Mouse (Mus musculus) forebrain, postnatal 0 days (tissue): ENCODE measurements around the gene Smim12. TPM values are rescaled to one million over a fixed set of nuclear protein-coding genes. Genes with fewer than 3 reads are reported as not detected.

ENCODE experiments used
- ATAC-seq: fragments of 200-750 bp; cut with Nextera tagmentation; 2 replicates; pipeline ENCODE4 v1.8.0; 2017; ENCODE audit warnings: mild to moderate bottlenecking, moderate library complexity
- DNase-seq: peaks from one replicate; pipeline ENCODE4 v3.0.0-alpha.2; 2015
- H3K27ac ChIP-seq: fragments of 300-500 bp; sonication (generic); 2 replicates; pipeline ENCODE4 v1.5.1; 2014; ENCODE audit warnings: low read depth, mild to moderate bottlenecking, antibody characterized with exemption, low read length, moderate library complexity, mixed read lengths
- H3K27me3 ChIP-seq: fragments of 300-500 bp; sonication (generic); 2 replicates; pipeline ENCODE4 v1.6.1; 2014; ENCODE audit warnings: mild to moderate bottlenecking, low read length, mixed read lengths; ENCODE audit not compliant: insufficient read depth
- H3K36me3 ChIP-seq: fragments of 300-500 bp; sonication (generic); 2 replicates; pipeline ENCODE4 v1.6.1; 2014; ENCODE audit warnings: mild to moderate bottlenecking, moderate library complexity; ENCODE audit not compliant: insufficient read depth
- H3K4me1 ChIP-seq: fragments of 300-500 bp; sonication (generic); 2 replicates; pipeline ENCODE4 v1.6.1; 2014; ENCODE audit warnings: antibody characterized with exemption; ENCODE audit not compliant: insufficient read depth
- H3K4me2 ChIP-seq: fragments of 300-500 bp; sonication (generic); 2 replicates; pipeline ENCODE4 v1.6.1; 2014; ENCODE audit warnings: low read depth, mild to moderate bottlenecking, moderate library complexity
- H3K4me3 ChIP-seq: fragments of 300-500 bp; sonication (generic); 2 replicates; pipeline ENCODE4 v1.5.1; 2014; ENCODE audit warnings: low read depth, low read length, mixed read lengths
- H3K9ac ChIP-seq: fragments of 300-500 bp; sonication (generic); 2 replicates; pipeline ENCODE4 v1.6.1; 2014; ENCODE audit warnings: mild to moderate bottlenecking
- H3K9me3 ChIP-seq: fragments of 300-500 bp; sonication (generic); 2 replicates; pipeline ENCODE4 v1.6.1; 2016; ENCODE audit warnings: low read length
- CTCF ChIP-seq: sonication (generic); IDR thresholded peaks from 2 replicates; pipeline ENCODE4 v1.5.1; 2016; ENCODE audit warnings: antibody characterized with exemption, control low read depth, low read depth
- WGBS: fragments of 180-500 bp; shearing (Covaris S2); extraction: QIAGEN DNeasy Blood & Tissue Kit; methylation state at CpG from one replicate; pipeline ENCODE4 v1.1.7; 2014; 5-methylcytosine and 5-hydroxymethylcytosine counted together
- polyA plus RNA-seq: library from polyadenylated mRNA; unstranded; fragments of >200 nt; fragmentation: Nextera tagmentation; extraction: Ambion mirVana; gene quantifications from 2 replicates; pipeline ENCODE4 v1.2.1, GENCODE M21; 2015
- total RNA-seq: library from RNA; depleted of rRNA; stranded (reverse); fragments of >200 nt; gene quantifications from 2 replicates; pipeline ENCODE4 v1.2.3, GENCODE M21; 2014

The Smim12 gene
- total and polyA plus RNA-seq, 2 experiments from 2014 or later, result 30.2 to 61.4 TPM

DNA sequence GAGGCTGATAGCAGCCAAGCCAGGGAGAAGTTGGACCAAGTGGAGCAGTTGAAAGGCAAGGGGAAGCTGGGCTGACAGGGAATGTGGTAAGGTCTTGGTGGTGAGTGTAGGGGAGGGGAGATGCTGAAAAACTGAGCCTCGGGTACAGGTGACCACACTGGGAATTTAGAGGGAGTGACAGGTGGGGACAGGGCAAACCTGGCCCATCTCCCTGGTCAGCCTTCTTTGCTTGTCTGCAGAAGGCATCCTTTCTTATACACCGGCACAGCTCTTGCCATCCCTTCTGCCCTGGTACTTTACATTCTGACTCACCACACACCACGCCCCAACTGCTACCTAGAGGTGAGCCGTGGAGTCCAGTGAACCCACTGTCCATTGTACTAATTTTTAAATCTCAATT lies 19.8 kb upstream of the Smim12 start:
- Histone ChIP-seq H3K36me3 (no peaks in the 10 kb centered on the region), H3K4me3 (no peak overlapping the region), H3K4me2 (no peak overlapping the region), H3K27ac (no peak overlapping the region), H3K4me1 (0 out of 2 replicates have a peak, but pooled peaks cover 3% of the 10 kb centered on the region), H3K9ac (no peak overlapping the region), H3K9me3 (0 out of 2 replicates have a peak, but pooled peaks cover 3% of the 10 kb centered on the region), H3K27me3 (no peaks in the 10 kb centered on the region)
- TF ChIP-seq CTCF, result no peak
- DNase-seq, result no peak
- ATAC-seq, result no peak
- WGBS, result 51% methylated on average over 4 of the region's 4 CpGs

DNA sequence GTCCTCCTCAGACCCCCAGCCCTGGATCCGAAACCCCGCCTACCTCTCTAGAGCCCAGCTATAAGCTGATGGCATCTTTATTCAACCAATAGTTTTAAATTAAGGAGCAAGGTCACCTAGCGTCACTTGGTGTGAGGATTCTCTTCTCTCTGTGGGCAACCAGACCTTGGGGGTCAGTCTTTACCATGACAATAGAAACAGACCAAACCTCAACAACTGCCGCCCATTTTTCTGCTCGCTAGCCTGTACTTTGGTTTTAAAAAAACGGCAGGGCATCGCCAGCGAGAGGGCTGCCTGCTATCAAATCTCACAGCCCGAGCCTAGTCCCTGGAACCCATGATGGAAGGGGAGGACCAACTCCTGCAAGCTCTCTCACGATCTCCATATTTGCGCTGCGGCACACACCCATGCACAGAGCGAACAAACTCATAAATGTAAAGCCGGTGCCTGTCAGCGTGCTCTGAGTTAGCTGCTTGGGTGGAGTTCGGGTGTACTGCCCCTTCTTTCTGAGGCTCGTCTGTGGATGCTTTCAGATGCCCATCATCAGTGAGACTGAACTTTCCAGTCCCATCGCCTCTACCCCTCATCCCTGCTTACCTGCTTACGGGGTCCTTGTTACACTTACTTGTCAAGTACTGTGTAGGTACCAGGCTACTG lies 19.0 kb upstream of the Smim12 start:
- Histone ChIP-seq H3K4me1 (0 out of 2 replicates have a peak, but pooled peaks cover 3% of the 10 kb centered on the region), H3K9ac (no peak overlapping the region), H3K4me2 (no peak overlapping the region), H3K27me3 (no peaks in the 10 kb centered on the region), H3K36me3 (no peaks in the 10 kb centered on the region), H3K27ac (no peak overlapping the region), H3K9me3 (0 out of 2 replicates have a peak, but pooled peaks cover 3% of the 10 kb centered on the region), H3K4me3 (no peak overlapping the region)
- no peak for ATAC-seq
- TF ChIP-seq CTCF, result no peak
- WGBS, result 22% methylated on average over 19 of the region's 19 CpGs
- DNase-seq, result no peak

DNA sequence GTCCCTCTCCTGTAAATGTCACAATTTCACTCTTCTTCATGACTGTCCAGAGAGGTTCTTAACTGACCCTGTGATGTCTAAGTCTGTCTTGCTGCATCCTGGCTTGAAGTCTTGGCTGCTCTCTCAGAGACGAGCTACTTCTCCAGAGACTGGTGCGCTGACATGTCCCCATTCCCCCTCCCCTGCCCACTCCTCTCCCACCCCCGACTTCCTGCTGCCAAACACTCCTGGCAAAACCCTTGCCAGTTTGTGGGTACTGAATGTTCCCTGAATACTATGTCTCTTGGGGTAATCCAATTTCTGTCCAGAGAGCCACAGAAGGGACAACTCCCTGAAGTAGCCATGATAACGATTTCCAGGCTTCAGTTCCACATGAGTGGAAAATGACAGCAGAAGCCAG lies 17.5 kb upstream of the Smim12 start:
- H3K9ac ChIP-seq, result no peak overlapping the region
- no peaks in the 10 kb centered on the region for H3K9me3 ChIP-seq
- H3K4me2 ChIP-seq, result no peak overlapping the region
- WGBS, result 31% methylated on average over 4 of the region's 4 CpGs
- H3K4me1 ChIP-seq, result 0 out of 2 replicates have a peak, but pooled peaks cover 3% of the 10 kb centered on the region
- ATAC-seq (no peak), DNase-seq (no peak)
- no peaks in the 10 kb centered on the region for H3K36me3 ChIP-seq
- H3K4me3 ChIP-seq, result no peak overlapping the region
- H3K27ac ChIP-seq, result no peak overlapping the region
- no peak for TF ChIP-seq CTCF
- H3K27me3 ChIP-seq, result no peaks in the 10 kb centered on the region

DNA sequence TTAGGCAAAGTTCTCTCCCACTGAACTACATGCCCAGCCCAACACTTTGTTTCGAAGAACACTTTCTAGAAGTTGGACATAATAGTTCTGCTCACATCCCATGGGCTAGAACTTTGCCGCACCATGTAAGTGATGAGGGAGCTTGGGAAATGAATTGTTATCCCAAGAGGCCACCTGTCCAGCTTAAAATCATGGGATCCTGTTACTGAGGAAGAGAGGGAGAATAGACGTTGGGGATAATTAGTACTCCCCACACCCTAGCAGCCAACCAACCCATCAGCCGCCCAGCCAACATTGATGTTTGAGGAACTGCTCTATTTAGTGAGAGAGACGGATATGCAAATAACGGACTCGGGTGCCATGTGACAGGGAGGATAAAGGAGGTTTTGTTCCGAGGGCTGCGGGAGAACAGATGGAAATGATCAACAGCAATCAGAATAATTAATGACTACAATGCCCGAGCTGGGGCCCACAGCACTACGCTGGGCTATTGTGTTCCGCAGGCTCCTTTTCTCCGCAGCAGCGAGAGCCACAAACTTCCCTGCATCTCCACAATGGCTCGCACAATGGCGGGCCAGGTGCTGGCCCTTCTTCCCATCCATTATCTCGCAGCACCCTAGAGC lies 16.4 kb upstream of the Smim12 start:
- 12% methylated on average over 17 of the region's 17 CpGs for WGBS
- DNase-seq, result peak; percentile 55

DNA sequence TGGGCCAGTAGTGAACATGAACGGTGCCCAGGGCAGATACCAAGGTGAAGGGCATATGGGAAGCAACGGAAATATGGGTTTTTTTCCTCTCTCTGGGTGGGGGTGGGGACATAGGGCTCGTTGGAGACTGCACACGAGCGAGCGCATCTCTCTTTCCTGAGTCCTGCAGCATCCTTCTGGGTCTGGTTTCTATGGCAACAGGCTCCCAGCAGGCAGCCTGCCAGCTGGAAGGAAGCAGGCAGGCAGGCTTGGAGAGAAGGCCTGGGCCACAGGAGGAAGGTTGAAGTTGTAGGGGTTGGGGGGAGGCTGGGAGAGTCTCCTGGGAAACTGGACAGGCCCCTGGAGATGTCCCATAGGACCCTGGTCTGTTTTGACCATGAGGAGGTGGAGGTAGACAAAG lies 11.6 kb upstream of the Smim12 start:
- no peaks in the 10 kb centered on the region for H3K9me3 ChIP-seq
- H3K36me3 ChIP-seq, result no peaks in the 10 kb centered on the region; the same call in 1 of the 2 replicates
- no peak overlapping the region for H3K4me3 ChIP-seq
- ATAC-seq (peak; percentile 77), DNase-seq (peak; percentile 95)
- H3K4me1 ChIP-seq, result peaks cover 18% of the 10 kb centered on the region
- peak overlapping the region; percentile 88 for H3K27ac ChIP-seq
- WGBS, result 4% methylated on average over 6 of the region's 6 CpGs
- no peaks in the 10 kb centered on the region for H3K27me3 ChIP-seq
- TF ChIP-seq CTCF, result no peak
- peak overlapping the region; percentile 35; the same call in 1 of the 2 replicates for H3K9ac ChIP-seq
- peak overlapping the region; percentile 38 for H3K4me2 ChIP-seq

More for the DNA sequence above, 16.4 kb upstream of the Smim12 start:
- H3K9me3 ChIP-seq, result no peaks in the 10 kb centered on the region
- H3K9ac ChIP-seq, result no peak overlapping the region
- H3K4me3 ChIP-seq, result no peak overlapping the region
- no peaks in the 10 kb centered on the region for H3K27me3 ChIP-seq
- ATAC-seq, result peak; percentile 71
- H3K4me2 ChIP-seq, result peak overlapping the region; percentile 23
- no peaks in the 10 kb centered on the region for H3K36me3 ChIP-seq
- no peak for TF ChIP-seq CTCF
- H3K4me1 ChIP-seq, result peaks cover 10% of the 10 kb centered on the region
- peak overlapping the region; percentile 64; the same call in 1 of the 2 replicates for H3K27ac ChIP-seq

DNA sequence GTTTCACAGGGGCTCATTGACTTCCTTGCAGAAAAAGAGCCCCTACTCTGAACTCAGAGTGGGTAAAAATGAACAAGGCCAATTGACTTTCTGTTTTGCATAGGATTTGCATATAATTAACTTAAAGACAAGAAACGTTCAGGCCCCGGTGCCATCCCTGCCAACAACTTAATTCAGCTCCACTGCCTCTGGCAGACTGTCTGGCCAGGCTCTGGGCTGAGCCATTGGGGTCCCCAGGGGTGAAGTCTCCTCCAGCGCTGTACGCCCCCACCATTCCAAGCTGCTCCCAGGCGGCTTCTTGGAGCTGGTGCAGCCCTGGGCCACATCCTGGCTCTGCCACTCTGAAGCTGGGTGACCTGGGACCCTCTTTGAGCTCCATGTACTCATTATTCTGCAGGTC lies 11.0 kb upstream of the Smim12 start:
- Histone ChIP-seq H3K9me3 (no peaks in the 10 kb centered on the region), H3K9ac (no peak overlapping the region), H3K36me3 (no peaks in the 10 kb centered on the region; the same call in 1 of the 2 replicates), H3K27ac (peak overlapping the region; percentile 88), H3K4me1 (peaks cover 18% of the 10 kb centered on the region), H3K4me2 (peak overlapping the region; percentile 38), H3K4me3 (no peak overlapping the region), H3K27me3 (no peaks in the 10 kb centered on the region)
- DNase-seq (peak; percentile 70), ATAC-seq (peak; percentile 50)
- TF ChIP-seq CTCF, result no peak
- 21% methylated on average over 5 of the region's 5 CpGs for whole genome bisulfite sequencing
